In genomic region chr10:21992834-21993514, GRCm38 (mm10) we compare ENCODE assay signal across 8 mouse cellular contexts.
A peak's percentile ranks its signal among the peaks of the same experiment; 100 is the strongest.
DNase-seq lines count a peak whose midpoint lies in the region; ATAC-seq lines count a peak whose summit lies in the region.

No protein-coding gene starts in this region.

- no peak for ATAC-seq in inflammation-experienced regulatory T-cells, adult 6 months

- intact Hi-C loops in left cerebral cortex, postnatal 36 days (cut with DNase I): loop anchor here (2.0 to 10.0 kb wide), 4 partner anchors 76 to 308 kb away; partner anchors contain the start of gene Sgk1

- DNase-seq in adrenal gland, adult (ENCODE audit: inconsistent age in 2 of 2, low spot score in 1 of 2): peak; percentile 88 to 96
- DNase-seq in cerebellum, postnatal 4 days (ENCODE audit: low spot score in 2 of 2): peak; percentile 37 to 76
- peak; percentile 94 for DNase-seq in gastrocnemius, postnatal 10 days
- DNase-seq in induced T-regulatory cell, adult 2 months (ENCODE audit: low read depth): peak; percentile 79
- DNase-seq in left cerebral cortex, postnatal 36 days (ENCODE audit: low spot score in 2 of 2): peak; percentile 79 to 82
- DNase-seq in mesoderm, embryonic 11.5 days (ENCODE audit: low read depth, low spot score): peak; percentile 85
- DNase-seq in skeletal muscle tissue, adult 2 months (ENCODE audit: low read depth, low spot score): peak; percentile 96
